Mouse (Mus musculus): Measurements from ENCODE around the gene 4930503B20Rik.

DNA sequence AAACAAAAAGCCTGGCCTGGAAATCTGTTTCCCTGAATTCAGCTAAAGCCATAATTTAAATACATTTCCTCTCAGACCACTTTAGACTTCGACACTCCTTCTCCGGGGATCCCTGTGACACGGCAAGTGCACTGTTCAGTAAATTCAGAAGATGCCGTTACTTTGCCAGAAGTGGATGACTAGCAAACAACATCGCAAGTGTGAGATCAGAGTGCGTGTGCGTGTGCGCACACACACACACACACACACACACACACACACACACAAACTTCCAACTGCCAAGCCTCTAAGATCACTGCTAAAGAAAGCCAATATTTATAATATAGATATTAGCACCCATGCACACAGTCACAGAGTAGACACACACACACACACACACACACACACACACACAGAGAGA lies 30.6 kb upstream of the 4930503B20Rik start:
- TF ChIP-seq CTCF (IDR thresholded peaks at IDR 0.05; ENCODE audit: low read depth, low read length), result no peak
- no peak for TF ChIP-seq TAL1 (conservative IDR thresholded peaks at IDR 0.05; ENCODE audit: low read depth, low read length)
